Mouse (Mus musculus) 416B (cell line): ENCODE measurements around the gene Gnb1.

Source experiments
- DNase-seq: peaks from one replicate; pipeline ENCODE4 v3.0.0; 2011; ENCODE audit warnings: low read depth

The Gnb1 gene

DNA sequence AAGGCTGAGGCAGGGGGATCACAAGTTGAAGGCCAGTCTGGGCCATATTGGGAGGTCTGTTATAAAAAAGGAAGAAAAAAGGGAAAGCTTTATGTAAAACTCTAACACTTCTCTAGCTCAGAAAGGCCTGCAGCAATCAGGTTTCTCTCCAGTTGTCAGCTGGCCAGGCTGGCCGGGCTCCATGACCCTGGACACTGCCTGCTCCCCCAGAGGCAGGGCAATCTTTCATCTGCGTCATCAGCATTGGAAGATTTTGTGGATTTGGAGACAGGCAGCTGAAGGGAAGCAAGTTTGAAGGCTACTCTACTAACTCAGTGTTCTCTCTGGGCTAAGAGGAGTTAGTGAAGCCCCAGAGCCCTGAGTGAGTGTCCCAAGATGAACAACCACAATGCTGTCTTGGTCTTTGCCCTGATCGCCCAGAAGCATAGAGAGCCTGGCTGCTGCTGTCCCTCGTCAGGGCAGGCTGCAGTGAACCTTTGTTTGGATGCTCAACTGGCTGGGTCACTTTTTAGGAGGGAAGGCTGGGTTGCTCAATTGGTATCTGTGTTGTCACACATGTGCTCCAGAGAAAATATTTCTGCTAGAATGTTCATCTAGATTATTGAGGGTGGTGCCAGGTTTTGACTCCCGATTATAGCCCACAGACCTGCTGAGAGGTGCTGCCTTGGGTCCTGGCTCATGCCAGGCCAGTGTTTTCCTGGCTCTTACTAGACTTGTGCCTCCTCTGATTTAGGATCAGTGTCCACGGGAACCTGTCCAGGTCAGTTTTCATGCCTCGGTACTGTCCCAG lies 87.4 kb downstream of the Gnb1 start:
- DNase-seq: no peak

DNA sequence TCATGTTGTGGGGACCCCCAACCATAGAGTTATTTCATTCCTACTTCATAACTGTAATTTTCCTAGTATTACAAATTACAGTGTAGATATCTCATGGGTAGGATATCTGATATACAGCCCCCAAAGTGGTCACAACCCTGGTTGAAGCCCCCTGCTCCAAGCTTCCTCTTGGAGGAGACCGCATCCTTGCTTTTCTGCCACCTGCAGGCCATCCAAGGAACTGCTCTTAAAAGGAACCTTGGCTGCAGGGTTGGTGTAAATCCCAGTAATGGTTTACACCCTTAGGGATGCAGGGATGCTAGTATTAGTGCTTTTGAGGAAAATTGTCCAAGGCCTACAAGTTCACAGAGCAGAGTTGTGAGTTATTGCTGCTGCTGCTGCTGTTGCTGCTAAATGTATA lies 89.3 kb downstream of the Gnb1 start:
- DNase-seq: no peak

DNA sequence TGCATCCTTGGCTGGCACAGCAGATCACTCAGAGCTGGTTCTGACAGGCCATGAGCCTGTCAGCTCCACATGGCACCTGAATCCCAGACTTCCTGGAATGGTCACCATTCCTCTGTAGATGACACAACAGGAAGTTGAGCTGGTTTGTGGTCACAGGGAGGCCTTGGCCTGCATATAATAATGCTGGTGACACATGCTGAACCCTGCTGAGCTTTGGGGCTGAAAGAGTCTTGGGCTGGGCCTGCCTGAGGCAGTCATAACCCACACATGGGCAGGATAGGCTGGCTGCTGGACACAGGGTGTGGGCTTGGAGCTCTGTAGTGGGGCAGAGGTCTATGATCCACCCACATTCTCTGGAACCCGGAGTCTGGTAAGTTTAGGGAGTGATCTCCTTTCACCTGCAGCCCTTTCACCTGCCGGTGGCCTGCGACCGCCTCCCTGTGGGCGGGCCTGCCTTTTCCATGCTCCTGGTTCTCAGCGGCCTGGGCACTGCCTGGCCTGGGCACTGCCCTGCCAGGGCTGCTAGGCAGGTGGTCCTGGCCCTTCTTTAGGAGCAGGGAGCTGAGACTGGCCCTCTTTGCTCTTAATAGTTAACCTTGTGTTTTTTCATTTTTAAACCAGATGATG lies 91.2 kb downstream of the Gnb1 start:
- peak; percentile 91 for DNase-seq

DNA sequence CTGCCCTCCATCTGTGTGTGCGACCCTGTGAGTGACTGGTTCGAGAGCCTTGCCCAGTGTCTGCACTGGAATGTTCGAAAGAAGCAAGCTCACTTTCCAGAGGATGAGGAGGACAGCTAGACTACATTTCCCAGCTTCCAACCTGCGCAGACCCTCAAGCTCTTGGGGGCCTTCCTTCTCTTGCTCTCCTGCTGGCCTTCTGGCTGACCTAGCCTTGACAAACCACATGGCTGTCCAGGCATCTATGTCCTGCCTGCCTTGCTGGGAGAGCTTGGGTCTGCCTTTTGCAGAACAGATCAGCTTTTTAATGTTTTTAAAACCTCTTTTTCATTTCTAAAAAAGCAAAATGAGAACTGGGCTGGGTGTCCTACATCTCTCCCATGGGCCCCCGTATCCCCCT lies 98.2 kb downstream of the Gnb1 start:
- no peak for DNase-seq

DNA sequence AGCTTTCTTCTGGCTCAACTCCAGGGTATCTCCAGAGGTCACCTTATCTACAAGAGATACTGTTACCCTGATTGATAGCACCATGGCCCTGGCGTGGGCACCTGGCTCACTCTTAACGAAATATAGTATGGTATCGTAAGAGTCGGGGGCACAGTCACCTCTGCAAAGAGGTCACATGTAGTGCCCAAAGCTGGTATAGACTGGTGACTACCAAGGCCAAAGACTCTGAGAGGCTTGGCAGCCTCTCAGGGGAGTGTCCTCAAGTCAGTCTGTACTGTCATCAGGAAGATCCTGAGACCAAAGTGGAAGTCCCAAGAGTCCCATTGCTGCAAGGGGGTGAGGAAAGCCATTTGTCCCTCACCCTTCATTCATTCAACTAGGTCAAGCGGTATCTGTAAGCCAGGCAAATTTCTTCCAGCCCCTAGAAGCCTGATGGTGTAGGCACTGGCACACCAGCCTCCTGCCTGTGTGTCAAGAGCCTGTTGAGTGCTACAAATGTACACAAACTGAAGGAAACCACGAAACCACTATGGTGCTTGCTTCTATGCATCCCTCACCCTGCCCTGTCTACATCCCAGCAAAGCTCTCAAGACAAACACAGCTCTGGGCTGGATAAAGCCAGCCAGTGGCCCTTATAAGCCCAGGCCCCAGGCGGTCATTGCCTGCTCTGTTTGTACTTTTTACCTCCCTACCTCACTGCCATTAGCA lies 100.0 kb downstream of the Gnb1 start:
- peak; percentile 85 for DNase-seq

DNA sequence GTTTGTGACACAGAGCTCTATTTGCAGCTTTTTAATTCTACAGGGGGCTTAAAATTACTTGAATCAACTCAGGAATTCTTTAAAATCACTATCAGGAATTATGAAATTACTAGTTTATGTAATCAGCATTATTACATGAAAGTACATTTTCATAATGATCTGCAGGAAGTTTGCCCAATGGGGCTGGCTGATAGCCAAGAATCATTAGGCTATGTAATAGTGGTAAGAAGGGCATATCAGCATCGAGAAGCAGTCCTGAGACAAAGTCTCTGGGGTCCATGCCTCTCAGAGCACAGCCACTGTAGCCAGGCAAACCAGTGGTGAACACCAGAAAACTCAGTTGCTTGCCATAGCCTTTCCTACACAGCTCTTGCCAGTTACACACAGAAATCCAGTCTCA lies 102.6 kb downstream of the Gnb1 start:
- peak; percentile 54 for DNase-seq

DNA sequence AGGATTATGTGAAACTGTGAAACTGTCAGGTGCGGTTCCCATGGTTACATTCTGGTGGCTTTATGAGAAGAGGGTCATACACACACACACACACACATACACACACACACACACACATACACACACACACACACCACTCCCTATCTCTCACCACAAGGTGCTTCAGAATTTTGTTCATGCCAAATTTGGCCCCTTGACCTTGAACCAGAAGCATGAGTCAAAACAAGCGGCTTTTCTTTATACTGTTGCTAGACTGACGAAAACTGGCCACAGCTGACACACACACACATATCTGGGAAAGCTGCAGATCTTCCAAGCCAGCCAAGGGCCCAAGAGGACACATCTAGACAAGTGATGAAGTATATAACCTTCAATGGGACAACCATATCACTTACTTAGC lies 104.6 kb downstream of the Gnb1 start:
- peak; percentile 94 for DNase-seq

DNA sequence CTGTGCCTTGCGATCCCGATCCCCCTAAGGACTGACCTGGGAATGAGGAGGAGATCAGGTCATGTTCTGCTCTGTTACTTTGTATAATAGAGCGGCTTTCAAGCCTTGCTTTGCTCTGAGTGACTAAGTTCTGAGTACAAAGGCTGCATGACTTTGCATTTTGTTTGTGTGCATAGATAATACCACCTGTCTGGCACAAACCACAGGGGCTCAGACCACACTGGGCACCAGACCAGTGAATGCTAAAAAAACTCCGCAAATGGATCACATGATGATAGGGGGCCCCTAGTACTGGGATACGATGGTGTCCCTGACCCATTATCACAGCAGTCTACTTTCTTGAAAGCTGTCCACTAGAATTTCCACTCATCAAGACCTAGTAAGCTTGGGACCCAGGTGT lies 105.4 kb downstream of the Gnb1 start:
- DNase-seq: peak; percentile 93

DNA sequence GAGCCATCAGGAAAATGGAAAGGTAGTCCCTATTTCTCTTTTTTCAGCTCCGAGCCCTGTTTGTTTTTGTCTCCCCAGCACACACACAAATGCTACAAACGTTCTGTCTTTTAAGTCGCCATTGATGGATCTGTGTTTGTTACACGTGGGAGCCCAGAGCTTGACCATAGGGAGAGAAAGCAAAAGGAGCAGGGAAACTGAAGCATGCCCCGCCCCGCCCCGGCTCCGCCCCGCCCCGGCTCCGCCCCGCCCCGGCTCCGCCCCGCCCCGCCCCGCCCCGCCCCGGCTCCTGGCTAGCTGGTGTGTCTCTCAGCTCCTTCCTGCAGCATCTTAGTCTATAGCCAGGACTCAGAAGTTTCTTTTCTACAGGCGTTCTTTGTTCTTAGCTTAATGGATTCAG lies 107.4 kb downstream of the Gnb1 start:
- DNase-seq: peak; percentile 22

DNA sequence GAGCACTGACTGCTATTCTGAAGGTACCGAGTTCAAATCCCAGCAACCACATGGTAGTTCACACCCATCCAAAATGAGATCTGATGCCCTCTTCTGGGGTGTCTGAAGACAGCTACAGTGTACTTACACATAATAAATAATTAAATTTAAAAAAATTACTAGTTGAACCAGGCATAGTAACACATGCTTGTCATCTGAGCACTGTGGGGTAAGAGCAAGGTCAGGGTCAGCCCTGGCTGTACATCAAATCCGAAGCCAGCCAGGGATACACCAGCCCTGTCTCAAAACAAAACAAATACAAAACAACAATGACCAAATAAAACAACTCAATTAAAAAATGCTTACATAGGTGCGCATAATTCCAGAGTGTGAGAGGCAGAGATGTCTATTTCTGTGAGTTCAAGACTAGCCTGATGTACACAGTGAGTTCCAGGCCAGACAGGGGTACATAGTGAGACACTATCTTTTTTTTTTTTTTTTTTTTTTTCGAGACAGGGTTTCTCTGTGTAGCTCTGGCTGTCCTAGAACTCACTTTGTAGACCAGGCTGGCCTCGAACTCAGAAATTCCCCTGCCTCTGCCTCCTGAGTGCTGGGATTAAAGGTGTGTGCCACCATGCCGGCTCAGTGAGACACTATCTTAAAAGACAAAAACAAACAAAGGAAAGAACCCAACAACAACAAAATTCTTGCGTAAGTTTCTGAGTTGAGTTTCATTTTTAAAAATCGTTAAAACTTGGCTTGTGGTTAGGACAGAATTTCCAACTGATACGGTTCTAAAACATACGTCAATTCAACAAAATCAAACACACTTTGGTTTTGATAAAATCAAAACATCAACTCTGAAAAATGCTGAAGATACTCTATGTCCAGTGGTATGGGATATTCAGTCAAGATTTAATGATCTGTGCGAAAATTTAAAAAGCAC lies 109.0 kb downstream of the Gnb1 start:
- DNase-seq: peak; percentile 68

DNA sequence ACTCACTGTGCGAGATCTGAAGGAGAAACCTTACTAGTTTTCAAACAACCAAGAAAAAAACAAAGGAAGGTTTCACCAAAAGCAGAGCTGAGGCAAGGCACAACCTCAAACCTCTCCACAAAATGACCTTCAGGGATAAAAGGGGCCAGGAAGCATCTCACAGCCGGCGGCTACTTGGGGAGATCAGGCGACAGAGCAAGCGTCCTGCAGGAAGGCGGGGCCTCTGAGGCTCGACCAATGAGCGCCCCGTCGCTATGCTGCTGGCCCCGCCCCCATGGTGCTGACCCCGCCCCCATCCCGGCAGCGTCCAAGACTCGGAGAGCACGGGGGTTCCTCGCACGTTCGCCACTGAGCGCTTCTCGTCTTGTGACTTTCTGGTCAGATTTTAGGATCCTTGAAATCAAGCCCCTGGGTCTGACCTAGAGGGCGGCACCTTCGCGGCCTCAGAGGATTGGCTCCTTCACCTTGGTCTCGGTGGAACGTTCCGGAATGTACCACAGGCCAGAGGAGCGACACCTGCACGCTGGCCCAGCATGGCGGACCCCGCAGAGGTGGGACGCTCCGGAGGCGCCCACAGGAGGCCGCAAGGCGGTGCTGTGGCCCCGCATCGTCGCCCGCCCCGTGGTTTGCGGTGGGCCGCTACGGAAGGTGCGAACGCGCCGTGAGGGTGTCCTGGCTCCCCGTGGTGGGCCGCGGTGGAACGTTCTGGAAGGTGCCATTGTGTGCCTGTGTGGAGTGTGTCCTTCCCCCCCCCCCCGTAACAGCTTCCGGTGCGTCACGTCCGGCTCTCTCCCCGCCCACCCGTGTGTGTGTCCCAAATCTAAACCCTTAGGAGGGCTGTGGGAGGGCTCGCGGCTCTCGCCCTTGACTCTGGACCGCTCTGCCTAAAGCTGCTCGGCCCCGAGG lies 110.2 kb downstream of the Gnb1 start, which contains the start of gene Slc35e2:
Slc35e2 (plus strand) TSS at position 326 of the 906 bp plus-strand sequence.
- peak; percentile 98 for DNase-seq

DNA sequence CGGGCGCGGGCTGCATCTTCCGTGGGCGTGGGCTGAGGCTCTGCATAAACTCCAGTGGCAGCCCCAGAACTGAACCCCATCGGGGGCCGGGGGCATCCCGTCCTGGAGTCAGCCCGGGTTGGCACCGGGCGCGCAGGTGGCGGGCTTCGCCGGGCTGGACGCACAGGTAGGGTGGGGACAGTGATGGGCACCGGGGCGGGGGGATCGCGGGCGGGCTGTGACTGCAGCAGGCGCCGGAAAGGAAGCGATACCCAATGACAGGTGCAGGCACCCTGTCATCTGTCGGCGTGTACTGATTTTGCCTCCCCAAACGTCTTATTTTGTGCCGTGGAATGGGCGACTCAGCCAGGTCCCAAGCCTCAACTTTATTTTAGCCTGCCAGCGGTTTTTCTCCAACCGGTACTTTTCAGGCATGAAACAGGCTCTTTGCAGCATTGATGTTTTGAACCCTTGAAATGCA lies 110.9 kb downstream of the Gnb1 start:
- DNase-seq: no peak

DNA sequence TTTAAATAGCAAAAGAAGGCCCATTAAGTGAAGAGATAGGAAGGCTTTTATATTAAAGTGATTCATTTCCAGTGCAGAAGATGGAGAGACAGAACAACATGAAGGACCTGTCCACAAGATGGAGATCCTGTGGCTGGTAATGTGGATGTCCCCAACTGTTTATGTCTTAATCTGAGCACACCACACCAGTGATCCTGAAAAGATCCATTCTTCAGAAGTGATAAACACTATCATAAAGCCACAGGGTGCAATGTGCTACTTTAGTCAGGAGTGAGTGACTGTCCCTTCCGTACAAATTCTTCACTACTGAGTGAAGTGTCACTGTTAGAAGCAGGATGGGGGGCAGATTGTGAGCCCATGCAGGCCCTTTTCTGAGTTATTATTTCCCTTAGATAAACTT lies 111.6 kb downstream of the Gnb1 start:
- no peak for DNase-seq

DNA sequence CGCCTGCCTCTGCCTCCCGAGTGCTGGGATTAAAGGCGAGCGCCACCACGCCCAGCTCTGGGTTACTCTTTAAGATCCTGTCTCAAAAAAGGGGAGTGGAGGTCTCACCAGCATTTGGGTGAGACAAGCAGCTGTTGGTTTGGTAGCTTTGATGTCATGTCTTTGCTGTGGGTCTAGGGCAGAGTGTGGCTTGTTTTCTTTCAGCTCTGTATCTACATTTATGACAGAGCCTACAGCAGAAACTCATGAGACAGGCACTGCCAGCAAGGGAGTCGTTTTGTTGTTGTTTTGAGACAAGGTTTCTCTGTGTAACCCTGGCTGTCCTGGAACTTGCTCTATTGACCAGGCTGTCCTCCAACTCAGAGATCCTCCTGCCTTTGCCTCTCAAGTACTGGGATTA lies 112.6 kb downstream of the Gnb1 start:
- DNase-seq: no peak

DNA sequence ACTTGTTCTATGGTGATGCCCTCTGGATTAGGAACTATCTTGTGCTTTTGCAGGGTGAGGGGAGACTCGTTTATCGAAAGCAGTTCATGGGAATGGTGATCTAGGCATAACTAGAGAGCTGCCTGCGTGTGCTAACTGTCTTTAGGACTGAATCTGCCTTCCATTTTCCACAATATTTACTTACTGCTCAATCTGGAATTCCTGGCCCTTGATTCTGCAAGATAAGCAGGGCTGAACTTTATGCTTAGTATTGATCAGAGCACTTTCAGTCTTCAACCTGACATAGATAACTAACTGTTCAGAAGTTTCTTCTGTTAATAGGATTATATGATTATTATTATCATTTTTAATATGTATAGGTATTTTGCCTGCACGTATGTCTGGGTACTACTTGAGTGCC lies 114.0 kb downstream of the Gnb1 start:
- no peak for DNase-seq

DNA sequence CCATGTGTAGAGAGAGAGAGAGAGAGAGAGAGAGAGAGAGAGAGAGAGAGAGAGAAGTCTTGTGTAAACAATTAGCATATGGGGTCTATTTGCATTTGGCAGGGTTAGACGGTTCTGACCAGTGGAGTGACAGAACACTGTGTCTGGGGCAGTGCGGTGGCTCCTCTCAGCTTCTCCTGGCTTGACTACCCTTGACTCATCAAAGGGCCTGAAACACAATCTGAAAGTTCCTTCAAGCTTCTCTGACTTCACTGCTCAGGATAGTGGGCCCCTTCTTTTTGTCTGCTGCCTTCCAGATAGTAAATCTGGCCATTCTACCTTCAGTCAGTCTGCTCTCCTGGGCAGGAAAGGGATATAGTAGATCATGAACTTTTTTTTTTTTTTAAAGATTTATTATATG lies 115.7 kb downstream of the Gnb1 start:
- DNase-seq: no peak
